Mouse (Mus musculus): ENCODE data around the gene Yae1d1.
"Not testable (repeated sequence)": the region's sequence is repeated elsewhere in the genome, so short reads cannot be mapped to it uniquely, and the experiment has no call there.

The Yae1d1 gene

GRCm38 (mm10) chr13:17992697-17993514 lies at the start of gene Yae1d1:
Yae1d1 (minus strand) TSS chr13:17993349.
- DNase-seq (ENCODE audit: low read depth, low spot score) = peak; percentile 85

- no peak for DNase-seq (ENCODE audit: low read depth, low spot score)
These were observed 45.7 kb upstream of the Yae1d1 start for GRCm38 (mm10) chr13:18038814-18039213.

- no peak for DNase-seq (ENCODE audit: low read depth, low spot score)
These were observed 23.5 kb upstream of the Yae1d1 start for GRCm38 (mm10) chr13:18016604-18017003.

- no peak for DNase-seq (ENCODE audit: low read depth, low spot score)
These were observed 20.1 kb upstream of the Yae1d1 start for GRCm38 (mm10) chr13:18013205-18013604.

- DNase-seq (ENCODE audit: low read depth, low spot score) = no peak
These were observed 17.9 kb upstream of the Yae1d1 start for GRCm38 (mm10) chr13:18011055-18011454.

GRCm38 (mm10) chr13:17993515-17993847 lies 332 bp upstream of the Yae1d1 start:
- DNase-seq (ENCODE audit: low read depth, low spot score) = no peak

- no peak for DNase-seq (ENCODE audit: low read depth, low spot score)
These were observed 1.1 kb downstream of the Yae1d1 start for GRCm38 (mm10) chr13:17992009-17992408.

GRCm38 (mm10) chr13:17983194-17983593 lies 10.0 kb downstream of the Yae1d1 start:
- peak; percentile 8 for DNase-seq (ENCODE audit: low read depth, low spot score)

GRCm38 (mm10) chr13:17982634-17983033 lies 10.5 kb downstream of the Yae1d1 start:
- DNase-seq (ENCODE audit: low read depth, low spot score) = no peak

- no peak for DNase-seq (ENCODE audit: low read depth, low spot score)
These were observed 16.1 kb downstream of the Yae1d1 start for GRCm38 (mm10) chr13:17976854-17977739.

GRCm38 (mm10) chr13:17975891-17976290 lies 17.3 kb downstream of the Yae1d1 start:
- DNase-seq (ENCODE audit: low read depth, low spot score) = no peak

- no peak for DNase-seq (ENCODE audit: low read depth, low spot score)
These were observed 17.7 kb downstream of the Yae1d1 start for GRCm38 (mm10) chr13:17975457-17975856.

- no peak for DNase-seq (ENCODE audit: low read depth, low spot score)
These were observed 18.4 kb downstream of the Yae1d1 start for GRCm38 (mm10) chr13:17974734-17975133.

- no peak for DNase-seq (ENCODE audit: low read depth, low spot score)
These were observed 32.5 kb downstream of the Yae1d1 start for GRCm38 (mm10) chr13:17960613-17961012.

GRCm38 (mm10) chr13:17954282-17954681 lies 38.9 kb downstream of the Yae1d1 start:
- no peak for DNase-seq (ENCODE audit: low read depth, low spot score)

GRCm38 (mm10) chr13:17950581-17950980 lies 42.6 kb downstream of the Yae1d1 start:
- not testable (repeated sequence) for DNase-seq (ENCODE audit: low read depth, low spot score)

GRCm38 (mm10) chr13:17949555-17949954 lies 43.6 kb downstream of the Yae1d1 start:
- DNase-seq (ENCODE audit: low read depth, low spot score) = no peak

GRCm38 (mm10) chr13:17944078-17944917 lies 48.9 kb downstream of the Yae1d1 start, which contains the start of gene Rala:
Rala (minus strand) TSS chr13:17944239.
- peak; percentile 72 for DNase-seq (ENCODE audit: low read depth, low spot score)

- peak; percentile 6 for DNase-seq (ENCODE audit: low read depth, low spot score)
These were observed 49.7 kb downstream of the Yae1d1 start for GRCm38 (mm10) chr13:17943306-17944077.

GRCm38 (mm10) chr13:17942338-17942737 lies 50.8 kb downstream of the Yae1d1 start:
- no peak for DNase-seq (ENCODE audit: low read depth, low spot score)

All from forelimb bud, embryonic 11.5 days (tissue).